Mouse (Mus musculus): Measurements from ENCODE around the gene Hspg2.

- TF ChIP-seq CTCF (IDR thresholded peaks at IDR 0.05; ENCODE audit: control insufficient read depth, insufficient read depth, low read length) (no peak), POLR2A (IDR thresholded peaks at IDR 0.05; ENCODE audit: borderline replicate concordance, control insufficient read depth, low read depth, low read length) (no peak)
Observed at GRCm38 (mm10) chr4:137510021-137510696, 41.6 kb downstream of the Hspg2 start.
